Mouse (Mus musculus) forebrain, embryonic 11.5 days (tissue): ENCODE results near the gene Dmwd. TPM values are rescaled to one million over a fixed set of nuclear protein-coding genes. Genes with fewer than 3 reads are reported as not detected.
A peak's percentile ranks its signal among the peaks of the same experiment; 100 is the strongest.

Experiments
- ATAC-seq: fragments of 200-750 bp; cut with Nextera tagmentation; replicated peaks from 2 replicates; pipeline ENCODE4 v1.8.0; 2017; ENCODE audit warnings: moderate TSS enrichment; ENCODE audit not compliant: low FRiP score
- DNase-seq: peaks from one replicate; pipeline ENCODE4 v3.0.0-alpha.2; 2017; ENCODE audit warnings: low spot score
- H3K27ac ChIP-seq: fragments of 300-500 bp; sonication (generic); 2 replicates; pipeline ENCODE4 v1.5.1; 2014; ENCODE audit warnings: low read depth, low read length
- H3K27me3 ChIP-seq: fragments of 300-500 bp; sonication (generic); 2 replicates; pipeline ENCODE4 v1.6.1; 2014; ENCODE audit warnings: mild to moderate bottlenecking, low read length, mixed read lengths; ENCODE audit not compliant: control insufficient read depth, insufficient read depth
- H3K36me3 ChIP-seq: fragments of 300-500 bp; sonication (generic); 2 replicates; pipeline ENCODE4 v1.6.1; 2014; ENCODE audit warnings: mild to moderate bottlenecking, low read length, moderate library complexity, mixed read lengths; ENCODE audit not compliant: control insufficient read depth, insufficient read depth
- H3K4me1 ChIP-seq: fragments of 300-500 bp; sonication (generic); replicated peaks from 2 replicates; pipeline ENCODE4 v1.6.1; 2014; ENCODE audit warnings: low read length, mixed read lengths; ENCODE audit not compliant: control insufficient read depth, insufficient read depth
- H3K4me2 ChIP-seq: fragments of 300-500 bp; sonication (generic); 2 replicates; pipeline ENCODE4 v1.6.1; 2014; ENCODE audit warnings: low read depth, mild to moderate bottlenecking, low read length, moderate library complexity, mixed read lengths; ENCODE audit not compliant: severe bottlenecking
- H3K4me3 ChIP-seq: fragments of 300-500 bp; sonication (generic); 2 replicates; pipeline ENCODE4 v1.5.1; 2014; ENCODE audit warnings: low read depth, low read length
- H3K9ac ChIP-seq: fragments of 300-500 bp; sonication (generic); 2 replicates; pipeline ENCODE4 v1.6.1; 2014; ENCODE audit warnings: low read length
- H3K9me3 ChIP-seq: fragments of 300-500 bp; sonication (generic); 2 replicates; pipeline ENCODE4 v1.6.1; 2016; ENCODE audit warnings: low read length, mixed read lengths; ENCODE audit not compliant: control insufficient read depth
- WGBS: fragments of 180-500 bp; shearing (Covaris S2); extraction: QIAGEN DNeasy Blood & Tissue Kit; methylation state at CpG from one replicate; pipeline ENCODE4 v1.1.7; 2014; 5-methylcytosine and 5-hydroxymethylcytosine counted together
- polyA plus RNA-seq: library from polyadenylated mRNA; unstranded; fragments of >200 nt; fragmentation: Nextera tagmentation; extraction: Ambion mirVana; gene quantifications from 2 replicates; pipeline ENCODE4 v1.2.1, GENCODE M21; 2014

The Dmwd gene
- polyA plus RNA-seq, 1 experiment from 2014 or later = 20.9 TPM

GRCm38 (mm10) chr7:19085495-19085894 is 9.5 kb downstream of the Dmwd start:
- peaks cover 6% of the 10 kb centered on the region for H3K36me3 ChIP-seq
- 0 out of 2 replicates have a peak overlapping the region, but pooled peaks have one; percentile 1 for H3K9ac ChIP-seq
- no peak overlapping the region for H3K27ac ChIP-seq
- ATAC-seq = no peak
- no peak overlapping the region for H3K4me3 ChIP-seq
- 0 out of 2 replicates have a peak overlapping the region, but pooled peaks have one; percentile 24 for H3K4me2 ChIP-seq
- H3K27me3 ChIP-seq = no peaks in the 10 kb centered on the region; the same call in 1 of the 2 replicates
- no peak for DNase-seq
- H3K9me3 ChIP-seq = no peaks in the 10 kb centered on the region
- H3K4me1 ChIP-seq = peaks cover 7% of the 10 kb centered on the region
- WGBS = 10% methylated on average over 6 of the region's 6 CpGs

DNA sequence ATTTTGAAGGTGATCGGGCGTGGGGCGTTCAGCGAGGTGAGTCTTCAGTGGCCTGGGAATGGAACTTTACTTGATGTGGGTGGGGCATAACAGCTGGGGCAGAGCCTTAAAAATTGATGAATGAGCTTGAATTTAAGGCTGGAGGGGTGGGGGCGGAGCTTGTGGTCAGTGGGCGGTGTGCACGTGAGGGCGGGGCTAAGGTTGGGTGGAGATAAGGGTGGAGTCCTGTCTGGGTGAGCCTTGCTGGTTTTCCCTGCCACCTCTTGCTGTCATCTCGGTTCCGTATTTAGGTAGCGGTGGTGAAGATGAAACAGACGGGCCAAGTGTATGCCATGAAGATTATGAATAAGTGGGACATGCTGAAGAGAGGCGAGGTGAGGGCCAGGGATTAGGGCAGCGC is 10.0 kb downstream of the Dmwd start:
- Histone ChIP-seq H3K36me3 (peaks cover 2% of the 10 kb centered on the region; the same call in 1 of the 2 replicates), H3K4me3 (no peak overlapping the region), H3K9ac (no peak overlapping the region), H3K27ac (no peak overlapping the region), H3K27me3 (peaks cover 4% of the 10 kb centered on the region; the same call in 1 of the 2 replicates), H3K4me1 (peaks cover 7% of the 10 kb centered on the region), H3K4me2 (0 out of 2 replicates have a peak overlapping the region, but pooled peaks have one; percentile 24), H3K9me3 (no peaks in the 10 kb centered on the region)
- WGBS = 9% methylated on average over 14 of the region's 14 CpGs
- DNase-seq (no peak), ATAC-seq (0 out of 2 replicates have a peak, but pooled peaks have one; percentile 31)

GRCm38 (mm10) chr7:19086760-19087159 is 10.7 kb downstream of the Dmwd start:
- Histone ChIP-seq H3K27me3 (peaks cover 11% of the 10 kb centered on the region), H3K36me3 (peaks cover 1% of the 10 kb centered on the region; the same call in 1 of the 2 replicates), H3K4me3 (no peak overlapping the region), H3K4me2 (no peak overlapping the region), H3K9ac (no peak overlapping the region), H3K27ac (no peak overlapping the region), H3K4me1 (peaks cover 9% of the 10 kb centered on the region), H3K9me3 (no peaks in the 10 kb centered on the region)
- no peak for DNase-seq
- WGBS = 55% methylated on average over 18 of the region's 18 CpGs
- no peak for ATAC-seq

- no peaks in the 10 kb centered on the region; the same call in 1 of the 2 replicates for H3K36me3 ChIP-seq
- DNase-seq (peak; percentile 85), ATAC-seq (no peak)
- WGBS = 49% methylated on average over 10 of the region's 10 CpGs
- H3K9ac ChIP-seq = no peak overlapping the region
- no peak overlapping the region for H3K4me3 ChIP-seq
- no peaks in the 10 kb centered on the region for H3K9me3 ChIP-seq
- H3K27ac ChIP-seq = no peak overlapping the region
- no peak overlapping the region for H3K4me2 ChIP-seq
- peaks cover 25% of the 10 kb centered on the region for H3K4me1 ChIP-seq
- H3K27me3 ChIP-seq = peaks cover 13% of the 10 kb centered on the region
Measured at GRCm38 (mm10) chr7:19088813-19089212, 12.8 kb downstream of the Dmwd start.

GRCm38 (mm10) chr7:19091913-19092312 is 15.9 kb downstream of the Dmwd start:
- Histone ChIP-seq H3K9ac (peak overlapping the region; percentile 30), H3K36me3 (no peaks in the 10 kb centered on the region; the same call in 1 of the 2 replicates), H3K9me3 (no peaks in the 10 kb centered on the region), H3K27me3 (peaks cover 13% of the 10 kb centered on the region), H3K4me3 (peak overlapping the region; percentile 72; the same call in 1 of the 2 replicates), H3K4me1 (peaks cover 29% of the 10 kb centered on the region), H3K4me2 (peak overlapping the region; percentile 95), H3K27ac (no peak overlapping the region)
- DNase-seq (peak; percentile 65), ATAC-seq (no peak)
- WGBS = 17% methylated on average over 14 of the region's 17 CpGs

DNA sequence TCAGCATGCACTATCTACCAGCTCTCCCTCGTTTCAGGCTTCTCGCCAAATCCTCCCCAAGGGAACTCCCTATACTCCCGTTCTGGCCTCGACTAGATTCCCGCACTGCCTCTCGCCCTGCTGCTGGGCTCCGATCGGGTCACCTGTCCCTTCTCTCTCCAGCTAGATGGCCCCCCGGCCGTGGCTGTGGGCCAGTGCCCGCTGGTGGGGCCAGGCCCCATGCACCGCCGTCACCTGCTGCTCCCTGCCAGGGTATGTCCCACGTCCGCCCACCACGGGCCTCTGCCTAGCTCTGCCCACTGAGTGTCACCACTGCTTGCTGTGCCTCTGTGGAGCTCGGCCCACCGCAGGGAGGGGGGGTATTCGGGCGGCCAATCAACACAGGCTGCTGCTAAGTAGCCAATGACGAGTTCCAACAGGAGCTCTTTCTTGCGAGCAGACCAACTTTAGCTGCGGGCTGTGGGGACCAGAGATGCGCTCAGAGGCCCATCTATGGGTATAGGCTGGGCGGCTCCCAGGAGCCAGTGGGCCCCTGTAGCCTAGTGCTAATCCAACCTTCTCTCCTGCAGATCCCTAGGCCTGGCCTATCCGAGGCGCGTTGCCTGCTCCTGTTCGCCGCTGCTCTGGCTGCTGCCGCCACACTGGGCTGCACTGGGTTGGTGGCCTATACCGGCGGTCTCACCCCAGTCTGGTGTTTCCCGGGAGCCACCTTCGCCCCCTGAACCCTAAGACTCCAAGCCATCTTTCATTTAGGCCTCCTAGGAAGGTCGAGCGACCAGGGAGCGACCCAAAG is 16.6 kb downstream of the Dmwd start:
- ATAC-seq = peak; percentile 68
- Histone ChIP-seq H3K9ac (peak overlapping the region; percentile 56), H3K4me3 (peak overlapping the region; percentile 72), H3K4me1 (peaks cover 33% of the 10 kb centered on the region), H3K4me2 (peak overlapping the region; percentile 95), H3K9me3 (no peaks in the 10 kb centered on the region), H3K27me3 (peaks cover 13% of the 10 kb centered on the region), H3K36me3 (no peaks in the 10 kb centered on the region), H3K27ac (peak overlapping the region; percentile 76)
- peak; percentile 91 for DNase-seq
- WGBS = 4% methylated on average over 38 of the region's 38 CpGs

DNA sequence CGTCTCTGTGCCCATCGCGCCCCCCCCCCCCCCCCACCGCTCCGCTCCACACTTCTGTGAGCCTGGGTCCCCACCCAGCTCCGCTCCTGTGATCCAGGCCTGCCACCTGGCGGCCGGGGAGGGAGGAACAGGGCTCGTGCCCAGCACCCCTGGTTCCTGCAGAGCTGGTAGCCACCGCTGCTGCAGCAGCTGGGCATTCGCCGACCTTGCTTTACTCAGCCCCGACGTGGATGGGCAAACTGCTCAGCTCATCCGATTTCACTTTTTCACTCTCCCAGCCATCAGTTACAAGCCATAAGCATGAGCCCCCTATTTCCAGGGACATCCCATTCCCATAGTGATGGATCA is 17.1 kb downstream of the Dmwd start:
- ATAC-seq (peak; percentile 44), DNase-seq (peak; percentile 92)
- WGBS = 0% methylated on average over 15 of the region's 15 CpGs
- Histone ChIP-seq H3K4me2 (peak overlapping the region; percentile 95), H3K27ac (peak overlapping the region; percentile 76), H3K4me3 (peak overlapping the region; percentile 72), H3K9ac (peak overlapping the region; percentile 56), H3K9me3 (no peaks in the 10 kb centered on the region), H3K36me3 (no peaks in the 10 kb centered on the region), H3K27me3 (peaks cover 13% of the 10 kb centered on the region), H3K4me1 (peaks cover 33% of the 10 kb centered on the region)

GRCm38 (mm10) chr7:19093537-19094385 is 17.7 kb downstream of the Dmwd start:
- H3K27me3 ChIP-seq = peaks cover 13% of the 10 kb centered on the region
- peak overlapping the region; percentile 95 for H3K4me2 ChIP-seq
- peaks cover 33% of the 10 kb centered on the region for H3K4me1 ChIP-seq
- H3K27ac ChIP-seq = peak overlapping the region; percentile 97
- H3K9ac ChIP-seq = peak overlapping the region; percentile 93
- no peaks in the 10 kb centered on the region for H3K9me3 ChIP-seq
- WGBS = under 1% methylated on average over 45 of the region's 45 CpGs
- H3K4me3 ChIP-seq = peak overlapping the region; percentile 72
- DNase-seq (peak; percentile 99), ATAC-seq (peak; percentile 85)
- H3K36me3 ChIP-seq = no peaks in the 10 kb centered on the region
